Mouse (Mus musculus): Measurements from ENCODE around the gene Cacna1h.

The Cacna1h gene

DNA sequence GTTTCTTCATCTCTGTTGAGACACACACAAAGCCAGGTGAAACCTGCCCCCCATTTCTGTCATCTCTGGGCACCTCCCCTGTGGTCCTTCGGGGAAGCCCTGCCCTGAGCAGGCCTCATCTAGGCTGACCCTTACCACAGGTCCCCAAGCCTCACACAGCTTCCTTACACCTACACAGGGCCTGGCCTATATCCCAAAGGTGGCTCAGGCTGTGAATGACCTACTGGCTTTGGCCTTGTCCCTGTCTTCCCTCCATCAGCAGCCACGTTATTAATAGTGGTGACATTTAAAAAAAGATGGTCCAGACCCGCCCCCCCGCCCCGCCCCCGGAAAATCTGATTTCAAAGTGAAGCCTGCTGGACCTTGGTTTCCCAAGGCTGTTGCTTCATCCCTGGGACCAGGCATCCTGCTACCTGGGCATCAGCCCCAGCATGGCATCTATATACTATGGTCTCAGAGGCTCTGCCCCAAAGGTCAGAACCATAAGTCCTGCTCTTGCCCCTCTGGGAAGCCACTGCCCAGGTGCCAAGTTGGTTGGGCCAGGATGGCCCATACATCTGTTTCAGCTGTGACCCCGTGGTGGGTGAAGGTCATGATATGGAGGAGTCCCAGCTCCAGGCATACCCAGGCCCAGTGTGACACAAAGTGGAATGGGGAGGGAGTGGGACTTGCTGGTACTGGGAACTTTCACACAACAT lies 25.1 kb downstream of the Cacna1h start:
- DNase-seq (ENCODE audit: low read depth, low spot score) = no peak

DNA sequence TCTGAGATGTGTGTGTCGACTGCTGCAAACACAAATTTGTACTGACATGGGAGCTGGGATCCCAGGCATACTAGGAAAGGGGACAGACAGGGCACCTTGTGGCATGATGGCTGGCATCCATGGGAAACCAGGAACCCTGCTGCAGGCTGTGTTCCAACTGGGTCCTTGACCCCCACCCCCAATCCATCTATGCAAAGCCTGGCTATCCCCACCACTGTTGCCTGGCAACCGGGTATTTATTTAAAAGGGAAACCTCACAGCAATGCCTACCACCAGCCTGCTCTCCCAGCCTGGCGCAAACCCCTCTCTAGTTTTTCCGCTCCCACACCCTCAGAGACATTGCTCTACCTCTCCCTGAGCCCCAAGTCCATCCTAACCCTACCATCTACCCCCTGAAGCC lies 26.2 kb downstream of the Cacna1h start:
- DNase-seq (ENCODE audit: low read depth, low spot score) = no peak

DNA sequence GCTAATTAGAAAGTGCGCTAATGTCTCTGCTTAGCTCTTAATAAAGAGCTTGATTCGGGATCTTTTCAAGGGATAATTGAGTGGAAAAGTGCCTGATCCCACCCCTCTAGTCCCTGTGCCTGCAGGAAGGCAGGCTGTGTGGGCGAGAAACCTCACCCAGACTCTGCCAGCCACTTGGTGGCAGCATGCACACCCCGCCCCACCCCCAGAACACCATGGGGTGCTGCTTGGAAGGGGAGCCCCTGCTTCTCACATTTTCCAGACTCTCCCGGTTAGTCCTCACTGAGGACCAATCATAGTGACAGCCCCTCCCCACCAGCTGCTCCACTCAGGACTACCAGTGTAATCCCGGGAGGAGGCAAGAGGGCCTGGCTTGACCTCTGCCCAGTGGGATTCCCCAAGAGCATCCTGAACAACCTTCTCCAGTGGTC lies 27.6 kb downstream of the Cacna1h start:
- DNase-seq (ENCODE audit: low read depth, low spot score) = no peak

DNA sequence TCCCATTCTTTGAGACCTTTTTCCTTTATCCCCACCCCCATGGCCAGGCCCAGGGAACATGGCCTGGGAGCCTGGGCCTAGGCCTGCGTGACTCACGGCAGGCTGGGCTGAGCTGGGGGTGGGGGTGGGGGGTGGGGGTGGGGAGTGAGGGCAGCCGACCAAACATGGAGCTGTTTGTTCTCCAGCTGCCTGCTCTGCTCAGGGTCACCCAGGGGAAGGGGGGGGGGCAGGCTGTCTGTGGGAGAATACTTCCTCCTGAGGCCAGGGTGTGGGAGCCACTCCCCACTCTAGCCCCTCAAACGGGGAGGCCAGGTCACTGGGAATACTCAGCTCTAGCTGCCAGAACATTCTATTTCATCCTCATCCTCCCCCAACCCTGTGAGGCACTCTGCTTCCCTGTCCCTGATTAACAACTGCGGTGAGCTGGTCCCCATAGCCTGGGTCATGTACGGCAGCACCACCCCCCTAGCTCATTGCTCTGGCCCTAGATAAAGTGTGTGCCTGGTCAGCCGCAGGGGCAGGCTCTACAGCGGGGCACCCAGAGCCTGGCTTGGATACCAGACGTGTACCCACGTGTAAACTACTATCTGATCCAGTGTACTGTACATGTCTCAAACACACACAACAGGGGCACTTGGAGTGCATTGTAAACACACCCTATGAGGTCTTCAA lies 28.2 kb downstream of the Cacna1h start:
- no peak for DNase-seq (ENCODE audit: low read depth, low spot score)

DNA sequence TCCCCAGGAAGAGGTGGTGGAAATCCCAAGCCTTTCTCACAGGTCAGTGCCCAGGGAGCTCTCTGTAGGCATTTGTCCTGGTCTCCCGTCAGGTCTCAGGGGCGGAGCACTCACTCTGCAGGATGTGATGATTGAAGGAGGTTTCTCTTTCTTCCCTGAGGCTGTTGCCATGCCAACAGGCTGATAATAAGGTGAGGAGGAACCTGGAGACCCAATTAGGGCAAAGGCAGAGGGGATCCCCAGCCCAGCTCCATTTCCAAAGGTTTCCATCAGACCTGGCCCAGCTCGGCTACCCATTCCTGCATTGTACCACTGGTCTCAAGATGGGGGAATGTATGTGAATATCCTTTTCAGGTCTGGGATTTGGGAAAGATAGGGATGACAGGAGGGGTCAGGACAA lies 29.4 kb downstream of the Cacna1h start:
- no peak for DNase-seq (ENCODE audit: low read depth, low spot score)

DNA sequence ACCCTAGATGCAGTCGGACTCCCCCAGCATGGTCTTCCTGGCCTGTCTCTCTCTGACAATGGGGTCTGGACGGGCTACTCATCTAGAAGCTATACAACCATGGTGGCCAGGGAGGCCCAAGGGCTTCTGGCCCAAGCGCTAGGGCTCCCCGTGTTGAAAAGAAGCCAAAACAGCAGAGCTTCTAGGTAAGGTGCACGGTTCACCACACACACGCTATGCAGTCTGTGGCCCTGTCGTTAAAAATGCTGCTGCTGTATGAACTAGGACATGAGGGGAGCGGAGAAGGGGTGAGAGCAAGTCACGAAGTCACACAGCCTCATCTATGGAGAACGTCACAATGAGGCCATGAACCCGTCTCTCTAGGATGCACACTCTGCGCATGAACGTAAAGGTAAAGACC lies 31.4 kb downstream of the Cacna1h start:
- DNase-seq (ENCODE audit: low read depth, low spot score) = no peak

DNA sequence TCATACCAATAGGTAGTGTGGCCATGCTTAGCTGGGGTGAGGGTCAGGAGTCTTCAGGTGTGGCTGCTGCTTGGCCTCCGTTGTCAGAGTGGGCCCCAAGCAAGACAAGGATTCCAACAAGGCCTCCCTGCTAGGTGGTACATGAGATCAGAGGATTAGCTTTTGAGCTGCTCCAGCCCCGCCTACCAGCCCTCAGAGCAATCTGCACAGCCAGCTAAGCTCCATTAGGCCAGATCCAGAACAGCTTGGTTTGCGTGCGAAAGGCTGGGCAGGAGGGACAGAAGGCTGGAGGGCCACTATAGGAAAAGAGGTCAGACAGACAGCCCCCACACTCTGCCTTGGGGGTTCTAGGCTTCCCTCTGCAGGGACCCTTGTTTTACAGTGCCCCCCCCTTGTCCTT lies 32.1 kb downstream of the Cacna1h start:
- DNase-seq (ENCODE audit: low read depth, low spot score) = no peak

DNA sequence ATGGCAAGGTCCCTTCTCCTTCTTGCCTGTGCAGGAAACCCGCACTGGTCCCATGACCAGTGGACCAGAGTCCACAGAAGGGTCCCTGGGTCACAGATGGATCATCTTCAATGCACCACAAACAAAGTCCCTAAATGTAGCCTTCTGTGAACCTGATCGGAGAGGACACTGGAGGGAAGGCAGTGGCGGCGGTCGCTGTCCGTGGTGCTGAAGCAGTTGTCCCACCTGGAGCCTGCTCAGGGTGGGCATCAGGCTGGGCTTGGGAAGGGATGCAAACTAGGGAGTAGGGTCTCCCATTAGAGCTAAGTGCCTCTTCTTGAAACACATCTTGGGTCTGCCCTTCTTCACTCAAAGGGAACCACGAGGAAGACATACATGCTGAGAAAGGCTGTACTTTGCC lies 33.1 kb downstream of the Cacna1h start:
- DNase-seq (ENCODE audit: low read depth, low spot score) = peak; percentile 39

DNA sequence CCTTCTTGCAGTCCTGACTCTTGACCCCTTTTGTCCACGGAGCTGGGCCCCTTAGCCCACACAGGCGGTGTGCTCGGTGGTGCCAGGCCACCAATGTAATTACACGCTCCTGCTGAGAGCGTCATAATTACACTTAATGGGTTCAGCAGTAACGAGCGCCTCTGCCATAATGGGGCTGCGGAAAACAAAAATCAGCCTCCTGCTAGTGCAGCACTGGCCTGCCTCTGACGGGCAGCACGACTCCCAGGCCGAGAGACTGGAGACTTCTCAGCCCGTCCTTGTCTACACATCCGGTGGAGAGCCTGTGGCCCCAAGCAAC lies 35.1 kb downstream of the Cacna1h start:
- DNase-seq (ENCODE audit: low read depth, low spot score) = no peak

DNA sequence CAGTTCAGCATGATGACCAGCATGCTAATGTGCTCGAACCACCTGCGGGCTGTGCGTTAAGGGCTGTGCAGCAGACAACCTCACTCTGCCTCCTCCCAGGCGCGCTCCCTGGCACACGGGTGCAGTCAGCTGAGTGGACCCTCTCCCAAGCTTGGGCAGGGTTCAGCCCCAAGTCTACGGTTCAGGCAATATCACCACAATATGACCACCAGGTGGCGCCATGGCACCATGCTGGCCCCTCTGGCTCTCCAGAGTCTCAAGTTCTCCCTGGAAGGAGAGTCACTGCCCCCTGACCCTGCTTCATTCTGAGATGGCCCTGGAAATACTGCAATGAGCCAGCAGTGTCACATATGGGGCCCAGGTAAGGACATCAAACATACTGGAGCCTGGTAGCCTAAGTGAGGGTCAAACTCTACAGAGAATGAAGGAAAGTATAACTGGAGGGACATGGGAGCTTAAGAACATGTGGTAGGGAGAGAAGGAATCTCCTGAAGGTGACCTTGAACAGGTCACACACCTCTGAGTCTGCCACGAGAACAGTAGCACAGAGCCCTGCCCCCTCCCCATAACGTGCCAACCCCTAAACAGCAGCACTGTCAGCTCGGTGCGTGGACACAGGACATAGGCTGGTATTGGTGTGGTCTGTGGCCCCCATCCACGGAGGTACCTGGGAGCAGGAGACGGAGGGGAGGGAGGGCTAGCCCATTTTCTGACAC lies 35.6 kb downstream of the Cacna1h start:
- peak; percentile 84 for DNase-seq (ENCODE audit: low read depth, low spot score)

DNA sequence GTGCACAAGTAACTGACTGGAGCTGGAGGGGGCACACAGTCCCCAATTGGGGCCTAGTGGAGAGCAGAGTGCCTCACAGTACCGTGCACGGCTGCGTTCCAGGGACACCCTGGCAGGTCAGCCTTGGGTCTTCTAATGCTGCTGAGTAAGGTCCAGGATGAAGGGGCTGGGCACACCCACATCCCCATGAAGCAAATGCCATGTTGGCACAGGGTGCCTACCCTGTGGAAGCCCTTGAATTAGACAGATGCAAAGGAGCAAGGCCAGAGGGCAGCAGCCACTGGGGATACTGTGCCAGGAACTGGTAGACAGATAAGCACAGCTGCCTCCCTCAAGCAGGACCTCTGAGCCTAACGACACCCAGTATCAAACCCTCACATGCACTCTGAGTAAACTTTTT lies 39.1 kb downstream of the Cacna1h start:
- no peak for DNase-seq (ENCODE audit: low read depth, low spot score)

DNA sequence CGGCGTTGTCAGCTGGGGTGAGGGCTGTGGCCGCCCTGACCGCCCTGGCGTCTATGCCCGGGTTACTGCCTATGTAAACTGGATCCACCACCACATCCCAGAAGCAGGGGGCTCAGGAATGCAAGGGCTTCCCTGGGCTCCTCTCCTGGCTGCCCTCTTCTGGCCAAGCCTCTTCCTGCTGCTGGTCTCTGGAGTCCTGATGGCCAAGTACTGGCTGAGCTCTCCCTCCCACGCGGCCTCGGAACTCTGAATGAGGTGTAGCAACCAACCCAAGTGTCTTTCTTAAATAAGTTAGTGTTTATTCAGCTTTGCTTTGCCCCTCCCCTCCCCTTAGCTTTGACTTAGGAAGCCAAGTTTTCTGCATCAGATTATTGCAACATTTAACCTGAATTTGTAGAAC lies 59.6 kb downstream of the Cacna1h start:
- DNase-seq (ENCODE audit: low read depth, low spot score) = no peak

DNA sequence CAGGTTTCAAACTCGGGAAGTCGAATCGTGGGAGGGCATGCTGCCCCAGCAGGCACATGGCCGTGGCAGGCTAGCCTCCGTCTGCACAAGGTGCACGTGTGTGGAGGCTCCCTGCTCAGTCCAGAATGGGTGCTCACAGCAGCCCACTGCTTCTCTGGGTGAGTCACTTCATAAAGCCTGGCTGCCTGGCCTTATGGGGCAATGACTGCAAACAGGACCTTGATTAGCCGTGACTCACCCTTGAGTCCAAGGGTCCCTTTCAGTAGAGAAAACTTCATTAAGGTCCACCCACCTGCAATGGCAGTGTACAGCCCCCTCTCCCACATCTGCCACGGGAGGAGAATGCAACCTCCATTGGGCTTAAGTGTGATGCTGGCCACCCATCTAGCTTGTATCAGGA lies 61.1 kb downstream of the Cacna1h start:
- DNase-seq (ENCODE audit: low read depth, low spot score) = no peak

DNA sequence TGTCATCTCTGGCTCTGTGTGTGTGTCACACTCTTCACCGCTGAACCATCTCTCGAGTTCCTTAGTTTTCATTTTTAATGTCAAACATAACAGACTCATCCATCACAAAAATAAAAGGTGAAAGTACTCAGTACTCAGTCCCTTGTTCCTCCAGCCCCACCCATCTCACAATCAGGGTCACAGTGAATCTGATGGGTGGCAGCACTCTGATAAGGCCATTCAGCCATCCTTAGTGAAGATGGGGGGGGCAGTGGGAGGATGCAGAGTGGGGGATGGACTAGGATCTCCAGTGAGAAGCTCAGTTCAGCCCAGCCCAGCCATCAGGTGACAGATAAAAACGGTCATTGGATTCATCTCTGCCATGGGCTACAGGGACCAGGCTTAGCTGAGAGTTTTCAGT lies 64.6 kb downstream of the Cacna1h start, which contains the start of gene Tpsg1:
Gene Tpsg1 (plus strand): TSS at position 301 of the 400 bp plus-strand sequence.
- no peak for DNase-seq (ENCODE audit: low read depth, low spot score)

DNA sequence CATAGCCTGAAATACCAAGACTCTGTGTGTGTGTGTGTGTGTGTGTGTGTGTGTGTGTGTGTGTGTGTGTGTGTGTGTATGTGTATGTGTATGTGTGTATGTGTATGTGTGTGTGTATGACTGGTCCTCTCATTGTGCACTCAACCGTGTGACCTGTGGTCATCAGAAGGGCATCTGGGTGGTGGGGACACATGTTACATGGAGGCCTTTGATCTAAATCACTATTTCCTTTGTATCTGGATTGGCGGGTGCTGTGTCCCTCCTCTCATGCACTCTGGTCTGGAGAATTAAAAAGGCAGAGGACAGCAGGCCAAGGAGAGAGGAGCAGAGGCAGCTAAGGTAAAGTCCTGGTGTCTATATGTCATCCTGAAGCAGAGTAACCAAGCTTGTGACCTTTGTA lies 67.6 kb downstream of the Cacna1h start, which contains the start of gene Tpsb2:
Gene Tpsb2 (plus strand): TSS at position 301 of the 400 bp plus-strand sequence.
- DNase-seq (ENCODE audit: low read depth, low spot score) = no peak

DNA sequence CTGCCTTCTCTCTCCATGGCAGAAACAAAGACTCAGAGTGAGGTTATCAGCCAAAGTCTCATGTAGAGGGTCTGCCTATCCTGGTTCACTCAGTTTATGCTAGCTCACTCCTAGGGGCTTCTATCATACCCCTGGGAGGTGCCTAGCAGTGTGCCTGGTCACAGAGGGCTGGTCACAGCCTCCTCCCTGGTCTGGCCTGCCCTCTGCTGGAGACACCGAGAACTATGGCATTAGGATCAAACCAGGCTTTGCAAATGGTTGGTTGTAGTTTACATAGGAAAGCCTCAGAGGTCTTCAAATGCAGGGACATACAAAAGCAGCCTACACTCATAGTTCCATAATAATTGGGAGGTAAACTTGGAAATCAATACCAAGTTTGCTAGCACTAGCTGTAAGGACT lies 69.9 kb downstream of the Cacna1h start:
- peak; percentile 72 for DNase-seq (ENCODE audit: low read depth, low spot score)

DNA sequence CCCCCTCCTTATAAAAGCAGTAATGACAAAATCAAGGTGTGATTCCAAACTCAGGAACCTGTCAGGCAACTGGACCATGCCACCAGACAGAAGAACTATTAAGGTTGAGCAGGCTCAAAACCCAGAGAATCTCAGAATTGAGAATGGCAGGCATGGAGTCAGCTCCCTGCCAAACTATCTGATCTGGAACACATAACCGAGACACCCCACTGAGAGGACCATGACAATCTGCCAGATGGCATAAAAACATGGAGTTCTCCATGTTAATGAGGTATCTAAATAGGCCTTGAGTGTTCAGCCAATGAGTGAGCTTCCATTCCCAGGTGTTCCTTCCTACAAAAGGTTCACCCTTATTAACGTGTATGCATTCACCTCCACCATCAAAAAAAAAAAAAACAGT lies 72.3 kb downstream of the Cacna1h start:
- DNase-seq (ENCODE audit: low read depth, low spot score) = no peak

DNA sequence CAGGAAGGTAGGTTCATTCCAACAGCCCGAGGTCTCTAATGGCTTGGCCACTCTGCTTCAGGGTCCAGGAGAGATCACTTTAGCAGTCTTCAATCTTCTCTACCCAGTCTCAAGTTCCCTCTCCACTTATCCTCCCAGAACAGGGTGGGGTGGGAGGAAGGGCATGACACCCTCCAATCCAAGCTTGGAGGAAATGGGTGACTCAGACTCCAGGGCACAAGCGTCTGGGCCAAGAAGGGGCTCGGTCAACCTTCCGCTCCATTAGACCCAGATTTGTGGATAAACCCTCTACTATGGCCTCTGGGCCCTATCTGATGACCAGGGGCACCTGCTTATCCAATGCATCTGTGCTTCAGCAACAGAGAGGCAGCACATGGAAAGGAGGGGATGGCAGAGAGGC lies 88.1 kb downstream of the Cacna1h start, which contains the start of gene Tpsab1:
Gene Tpsab1 (minus strand): TSS at position 101 of the 400 bp plus-strand sequence.
- DNase-seq (ENCODE audit: low read depth, low spot score) = no peak

DNA sequence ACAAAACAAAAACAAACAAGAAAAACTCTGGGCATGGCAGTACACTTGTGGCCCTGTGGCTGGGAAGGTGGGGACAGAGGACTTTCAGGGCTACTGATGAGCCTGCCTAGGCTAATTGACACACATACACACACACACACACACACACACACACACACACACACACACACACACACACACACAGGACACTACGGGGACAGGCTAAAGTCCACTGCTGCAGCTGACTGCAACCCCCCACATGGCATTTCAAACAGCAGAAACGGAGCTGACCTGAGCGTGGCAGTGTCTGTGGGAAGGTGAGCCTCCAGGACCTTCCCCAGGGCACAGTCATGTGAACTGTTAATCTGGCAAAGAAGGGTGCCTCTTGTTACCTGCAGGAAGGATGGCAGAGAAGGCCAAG lies 92.1 kb downstream of the Cacna1h start:
- DNase-seq (ENCODE audit: low read depth, low spot score) = no peak

DNA sequence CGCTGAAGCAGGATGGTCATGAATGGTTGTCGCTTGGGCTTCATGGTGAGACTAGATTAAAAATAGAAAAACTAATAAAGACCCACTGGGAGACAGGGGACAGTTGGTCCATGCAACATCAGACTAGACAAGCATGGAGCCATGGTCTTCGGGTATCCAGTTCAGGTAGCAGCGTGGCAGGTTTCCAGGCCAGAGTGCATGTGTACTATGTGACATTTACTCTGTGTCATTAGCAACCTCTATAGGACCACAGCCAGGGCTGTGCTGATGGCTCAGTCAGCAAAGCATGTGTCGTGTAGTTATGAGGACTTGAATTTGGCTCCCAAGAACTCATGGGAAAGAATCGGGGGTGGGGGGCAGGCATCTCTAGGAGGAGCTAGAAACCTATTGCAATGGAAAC lies 93.6 kb downstream of the Cacna1h start:
- DNase-seq (ENCODE audit: low read depth, low spot score) = no peak

DNA sequence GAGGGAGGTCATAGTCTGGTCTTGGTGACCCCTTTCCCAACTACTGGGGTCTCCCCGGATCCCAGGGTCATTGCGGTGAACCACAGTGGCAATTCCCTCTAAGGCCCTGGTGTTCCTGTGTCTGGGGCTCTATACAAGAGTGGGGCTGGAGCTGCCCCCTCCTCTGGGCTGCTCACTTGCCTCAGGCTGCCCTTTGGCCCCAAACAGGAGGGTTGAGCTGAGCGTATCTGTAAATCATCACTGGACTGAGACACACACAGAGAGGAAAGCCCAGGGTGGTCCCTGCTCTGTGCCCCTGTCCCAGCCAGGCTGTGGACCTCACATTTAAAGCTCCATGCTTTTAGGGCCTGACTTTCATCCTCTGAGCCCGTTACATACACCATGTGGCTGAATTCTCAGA lies 95.4 kb downstream of the Cacna1h start:
- no peak for DNase-seq (ENCODE audit: low read depth, low spot score)

DNA sequence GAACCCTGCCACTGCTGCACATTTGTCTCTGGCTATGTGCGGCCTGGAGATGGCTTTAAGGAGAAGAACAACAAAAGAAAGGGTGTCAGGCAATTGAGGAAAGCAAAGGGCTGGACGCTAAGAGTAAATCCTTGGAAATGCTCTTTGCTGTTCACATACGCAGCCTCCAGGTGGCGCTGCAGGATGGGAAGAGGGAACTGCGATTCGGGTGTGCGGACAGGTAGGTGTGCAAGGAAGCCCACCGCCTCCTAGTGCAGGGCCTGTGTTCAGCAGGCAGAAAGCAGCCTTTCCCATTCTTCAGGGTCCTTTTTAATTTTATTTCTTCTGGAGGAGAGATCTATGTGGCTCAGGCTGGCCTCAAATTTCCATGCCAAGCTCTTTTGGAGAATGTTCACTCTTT lies 99.6 kb downstream of the Cacna1h start:
- peak; percentile 63 for DNase-seq (ENCODE audit: low read depth, low spot score)

DNA sequence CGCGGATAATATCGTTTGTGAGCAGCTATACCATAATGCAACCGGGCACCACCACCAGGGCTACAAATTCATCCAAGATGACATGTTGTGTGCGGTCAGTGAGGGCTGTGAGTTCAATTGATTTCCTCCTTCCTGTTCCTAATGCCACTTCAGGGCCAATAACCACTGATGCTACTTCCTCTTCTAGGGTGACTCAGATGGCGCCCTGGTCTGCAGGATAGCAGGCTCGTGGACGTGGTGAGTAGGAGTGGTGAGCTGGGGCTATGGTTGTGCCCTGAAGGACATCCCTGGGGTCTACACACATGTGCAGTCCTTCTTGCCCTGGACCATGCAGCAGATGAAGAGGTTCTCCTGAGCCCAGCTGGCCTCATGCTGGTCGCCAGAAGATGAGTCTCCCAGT lies 101.3 kb downstream of the Cacna1h start:
- no peak for DNase-seq (ENCODE audit: low read depth, low spot score)
